Mouse (Mus musculus) midbrain, embryonic 13.5 days (tissue): ENCODE measurements around the gene Rngtt. TPM values are rescaled to one million over a fixed set of nuclear protein-coding genes. Genes with fewer than 3 reads are reported as not detected.
A peak's percentile ranks its signal among the peaks of the same experiment; 100 is the strongest.

Experiments used
- ATAC-seq: fragments of 200-750 bp; cut with Nextera tagmentation; 2 replicates; pipeline ENCODE4 v1.8.0; 2017; ENCODE audit warnings: mild to moderate bottlenecking, moderate TSS enrichment, moderate library complexity
- H3K27ac ChIP-seq: fragments of 300-500 bp; sonication (generic); 2 replicates; pipeline ENCODE4 v1.5.1; 2015; ENCODE audit warnings: inconsistent platforms, mild to moderate bottlenecking, moderate library complexity
- H3K27me3 ChIP-seq: fragments of 300-500 bp; sonication (generic); 2 replicates; pipeline ENCODE4 v1.6.1; 2015; ENCODE audit warnings: mild to moderate bottlenecking, inconsistent platforms
- H3K36me3 ChIP-seq: fragments of 300-500 bp; sonication (generic); 2 replicates; pipeline ENCODE4 v1.6.1; 2015; ENCODE audit warnings: mild to moderate bottlenecking, inconsistent platforms
- H3K4me1 ChIP-seq: fragments of 300-500 bp; sonication (generic); replicated peaks from 2 replicates; pipeline ENCODE4 v1.6.1; 2015; ENCODE audit warnings: inconsistent platforms
- H3K4me2 ChIP-seq: fragments of 300-500 bp; sonication (generic); replicated peaks from 2 replicates; pipeline ENCODE4 v1.6.1; 2015; ENCODE audit warnings: moderate library complexity, mild to moderate bottlenecking, inconsistent platforms
- H3K4me3 ChIP-seq: fragments of 300-500 bp; sonication (generic); replicated peaks from 2 replicates; pipeline ENCODE4 v1.5.1; 2015; ENCODE audit warnings: mild to moderate bottlenecking, inconsistent platforms
- H3K9ac ChIP-seq: fragments of 300-500 bp; sonication (generic); replicated peaks from 2 replicates; pipeline ENCODE4 v1.6.1; 2015; ENCODE audit warnings: mild to moderate bottlenecking, inconsistent platforms
- H3K9me3 ChIP-seq: fragments of 300-500 bp; sonication (generic); 2 replicates; pipeline ENCODE4 v1.6.1; 2016; ENCODE audit warnings: mild to moderate bottlenecking, inconsistent platforms
- WGBS: fragments of 180-500 bp; shearing (Covaris S2); methylation state at CpG from one replicate; pipeline ENCODE4 v1.1.7; 2015; 5-methylcytosine and 5-hydroxymethylcytosine counted together
- polyA plus RNA-seq: library from polyadenylated mRNA; unstranded; fragments of >200 nt; fragmentation: Nextera tagmentation; extraction: Ambion mirVana; gene quantifications from 2 replicates; pipeline ENCODE4 v1.2.1, GENCODE M21; 2015

Gene Rngtt
- 30.7 and 32.5 TPM in 2 replicates for polyA plus RNA-seq

GRCm38 (mm10) chr4:33309764-33310757 is at the start of gene Rngtt:
Gene Rngtt, plus strand, starts transcription at chr4:33310311.
- ATAC-seq, result peak; percentile 92
- peak within 1 kb of the TSS; percentile 75 for H3K9ac ChIP-seq
- 4% methylated on average over 60 of the region's 60 CpGs for WGBS
- peak within 1 kb of the TSS; percentile 83 for H3K4me2 ChIP-seq
- peak within 1 kb of the TSS; percentile 84 for H3K4me3 ChIP-seq
- H3K27me3 ChIP-seq, result no peaks in the 10 kb centered on the region
- H3K9me3 ChIP-seq, result no peaks in the 10 kb centered on the region
- no peaks in the 10 kb centered on the region for H3K36me3 ChIP-seq
- peak within 1 kb of the TSS; percentile 47; the same call in 1 of the 2 replicates for H3K27ac ChIP-seq
- H3K4me1 ChIP-seq, result peaks cover 18% of the 10 kb centered on the region

GRCm38 (mm10) chr4:33260311-33260710 is 49.8 kb upstream of the Rngtt start:
- Histone ChIP-seq H3K27ac (no peak overlapping the region), H3K4me2 (no peak overlapping the region), H3K4me1 (no peaks in the 10 kb centered on the region), H3K27me3 (no peaks in the 10 kb centered on the region), H3K9ac (no peak overlapping the region), H3K9me3 (no peaks in the 10 kb centered on the region), H3K36me3 (no peaks in the 10 kb centered on the region), H3K4me3 (no peak overlapping the region)
- ATAC-seq, result no peak

- 71% methylated on average over 7 of the region's 7 CpGs for WGBS
- H3K36me3 ChIP-seq, result no peaks in the 10 kb centered on the region
- no peak overlapping the region for H3K27ac ChIP-seq
- ATAC-seq, result no peak
- H3K4me3 ChIP-seq, result no peak overlapping the region
- no peak overlapping the region for H3K9ac ChIP-seq
- no peaks in the 10 kb centered on the region for H3K27me3 ChIP-seq
- no peak overlapping the region for H3K4me2 ChIP-seq
- no peaks in the 10 kb centered on the region for H3K4me1 ChIP-seq
- no peaks in the 10 kb centered on the region for H3K9me3 ChIP-seq
Measured at GRCm38 (mm10) chr4:33261311-33261753, 48.8 kb upstream of the Rngtt start.

GRCm38 (mm10) chr4:33262897-33263296 is 47.2 kb upstream of the Rngtt start:
- Histone ChIP-seq H3K4me2 (no peak overlapping the region), H3K27ac (no peak overlapping the region), H3K9me3 (no peaks in the 10 kb centered on the region), H3K4me3 (no peak overlapping the region), H3K36me3 (no peaks in the 10 kb centered on the region), H3K9ac (no peak overlapping the region), H3K4me1 (no peaks in the 10 kb centered on the region), H3K27me3 (no peaks in the 10 kb centered on the region)
- WGBS, result 85% methylated on average over 1 of the region's 1 CpGs
- ATAC-seq, result no peak

GRCm38 (mm10) chr4:33264979-33265726 is 45.0 kb upstream of the Rngtt start:
- no peak for ATAC-seq
- Histone ChIP-seq H3K36me3 (no peaks in the 10 kb centered on the region), H3K4me2 (no peak overlapping the region), H3K9ac (no peak overlapping the region), H3K27me3 (no peaks in the 10 kb centered on the region), H3K4me3 (no peak overlapping the region), H3K27ac (no peak overlapping the region), H3K9me3 (0 out of 2 replicates have a peak, but pooled peaks cover 3% of the 10 kb centered on the region), H3K4me1 (no peaks in the 10 kb centered on the region)
- 84% methylated on average over 11 of the region's 11 CpGs for WGBS

- no peak overlapping the region for H3K27ac ChIP-seq
- ATAC-seq, result no peak
- no peak overlapping the region for H3K9ac ChIP-seq
- 0 out of 2 replicates have a peak, but pooled peaks cover 3% of the 10 kb centered on the region for H3K9me3 ChIP-seq
- 84% methylated on average over 11 of the region's 11 CpGs for WGBS
- H3K4me1 ChIP-seq, result no peaks in the 10 kb centered on the region
- H3K4me3 ChIP-seq, result no peak overlapping the region
- no peak overlapping the region for H3K4me2 ChIP-seq
- H3K36me3 ChIP-seq, result no peaks in the 10 kb centered on the region
- H3K27me3 ChIP-seq, result no peaks in the 10 kb centered on the region
Measured at GRCm38 (mm10) chr4:33270386-33271314, 39.5 kb upstream of the Rngtt start.

- Histone ChIP-seq H3K9me3 (0 out of 2 replicates have a peak, but pooled peaks cover 2% of the 10 kb centered on the region), H3K27me3 (no peaks in the 10 kb centered on the region), H3K27ac (no peak overlapping the region), H3K4me1 (no peaks in the 10 kb centered on the region), H3K36me3 (no peaks in the 10 kb centered on the region), H3K9ac (no peak overlapping the region), H3K4me3 (no peak overlapping the region), H3K4me2 (no peak overlapping the region)
- ATAC-seq, result no peak
- WGBS, result 90% methylated on average over 3 of the region's 3 CpGs
Measured at GRCm38 (mm10) chr4:33273437-33273836, 36.7 kb upstream of the Rngtt start.

- Histone ChIP-seq H3K9ac (no peak overlapping the region), H3K27ac (no peak overlapping the region), H3K4me1 (no peaks in the 10 kb centered on the region), H3K9me3 (no peaks in the 10 kb centered on the region), H3K27me3 (no peaks in the 10 kb centered on the region), H3K4me3 (no peak overlapping the region), H3K4me2 (no peak overlapping the region), H3K36me3 (no peaks in the 10 kb centered on the region)
- WGBS, result 94% methylated on average over 3 of the region's 3 CpGs
- ATAC-seq, result no peak
Measured at GRCm38 (mm10) chr4:33281891-33282685, 28.0 kb upstream of the Rngtt start.

- no peak for ATAC-seq
- H3K4me3 ChIP-seq, result no peak overlapping the region
- 89% methylated on average over 5 of the region's 5 CpGs for WGBS
Measured at GRCm38 (mm10) chr4:33284083-33284880, 25.8 kb upstream of the Rngtt start.

GRCm38 (mm10) chr4:33285448-33285847 is 24.7 kb upstream of the Rngtt start:
- WGBS, result 88% methylated on average over 8 of the region's 8 CpGs
- no peak overlapping the region for H3K9ac ChIP-seq
- ATAC-seq, result no peak

More at GRCm38 (mm10) chr4:33284083-33284880, 25.8 kb upstream of the Rngtt start:
- H3K27me3 ChIP-seq, result no peaks in the 10 kb centered on the region
- H3K9ac ChIP-seq, result no peak overlapping the region
- H3K9me3 ChIP-seq, result no peaks in the 10 kb centered on the region
- H3K4me2 ChIP-seq, result no peak overlapping the region
- no peaks in the 10 kb centered on the region for H3K4me1 ChIP-seq
- H3K36me3 ChIP-seq, result no peaks in the 10 kb centered on the region
- no peak overlapping the region for H3K27ac ChIP-seq

More at GRCm38 (mm10) chr4:33285448-33285847, 24.7 kb upstream of the Rngtt start:
- no peak overlapping the region for H3K27ac ChIP-seq
- H3K36me3 ChIP-seq, result no peaks in the 10 kb centered on the region
- no peak overlapping the region for H3K4me3 ChIP-seq
- no peaks in the 10 kb centered on the region for H3K4me1 ChIP-seq
- H3K9me3 ChIP-seq, result no peaks in the 10 kb centered on the region
- H3K27me3 ChIP-seq, result no peaks in the 10 kb centered on the region
- no peak overlapping the region for H3K4me2 ChIP-seq
